Mouse (Mus musculus) R1 (cell line): Measurements from ENCODE around the gene Tnpo2.

ENCODE experiments used
- DNase-seq: peaks from one replicate; pipeline ENCODE4 v3.0.0-alpha.2; 2018; ENCODE audit warnings: low read depth, low spot score

Tnpo2 gene

GRCm38 (mm10) chr8:85100076-85100665 lies 63.5 kb downstream of the Tnpo2 start:
- DNase-seq: no peak
